Mouse (Mus musculus): ENCODE data around the gene Tpte. TPM values are rescaled to one million over a fixed set of nuclear protein-coding genes. Genes with fewer than 3 reads are reported as not detected.

The Tpte gene
- polyA plus RNA-seq, 1 experiment = not detected

GRCm38 (mm10) chr8:22411971-22412370, 128.7 kb downstream of the Tpte start:
- TF ChIP-seq USF1 (IDR thresholded peaks at IDR 0.05; ENCODE audit: low read depth) (no peak), CEBPB (IDR thresholded peaks at IDR 0.05; ENCODE audit: low read depth) (no peak), FOSL1 (IDR thresholded peaks at IDR 0.05; ENCODE audit: insufficient read depth, low read length, poor library complexity, severe bottlenecking) (no peak), MYOD1 (IDR thresholded peaks at IDR 0.05; ENCODE audit: control insufficient read depth, insufficient read length, low read depth) (no peak), CTCF (IDR thresholded peaks at IDR 0.05; ENCODE audit: control insufficient read depth, insufficient read depth, insufficient read length) (no peak), MAX (IDR thresholded peaks at IDR 0.05) (no peak), MYOG (IDR thresholded peaks at IDR 0.05; ENCODE audit: control insufficient read depth, extremely low read depth, insufficient read length) (no peak)
- Histone ChIP-seq H3K27me3 (ENCODE audit: control insufficient read depth, insufficient read depth, insufficient read length) (peaks cover 6% of the 10 kb centered on the region), H3K79me2 (ENCODE audit: control insufficient read depth, insufficient read depth) (peaks cover 30% of the 10 kb centered on the region), H3ac (ENCODE audit: control insufficient read depth, insufficient read length, low read depth) (peak overlapping the region; percentile 54), H3K79me3 (ENCODE audit: low read depth) (peaks cover 13% of the 10 kb centered on the region), H3K36me3 (ENCODE audit: control insufficient read depth, insufficient read depth) (peaks cover 10% of the 10 kb centered on the region), H3K4me3 (ENCODE audit: insufficient read depth, poor library complexity, severe bottlenecking) (peak overlapping the region; percentile 84)

Other genes with a start within 250 kb of the Tpte start
- gene Atp7b, start 223.1 kb upstream of the Tpte start, polyA plus RNA-seq (2012; fragmentation: generic; extraction: Trizol) = 0.04 TPM
- 3.1 TPM for gene Alg11, start 222.7 kb upstream of the Tpte start, polyA plus RNA-seq (2012; fragmentation: generic; extraction: Trizol)
- not detected for gene Nek5, start 158.4 kb upstream of the Tpte start, polyA plus RNA-seq (2012; fragmentation: generic; extraction: Trizol)
- 1.4 TPM for gene Nek3, start 117.0 kb upstream of the Tpte start, polyA plus RNA-seq (2012; fragmentation: generic; extraction: Trizol)
- gene Ckap2, start 97.6 kb upstream of the Tpte start, polyA plus RNA-seq (2012; fragmentation: generic; extraction: Trizol) = 21.3 TPM
- gene Vps36, start 90.6 kb upstream of the Tpte start, polyA plus RNA-seq (2012; fragmentation: generic; extraction: Trizol) = 22.9 TPM
- gene Thsd1, start 56.1 kb upstream of the Tpte start, polyA plus RNA-seq (2012; fragmentation: generic; extraction: Trizol) = 0.04 TPM
- gene Slc25a15, start 115.2 kb downstream of the Tpte start, polyA plus RNA-seq (2012; fragmentation: generic; extraction: Trizol) = 3.4 TPM
- gene Mrps31, start 127.9 kb downstream of the Tpte start, polyA plus RNA-seq (2012; fragmentation: generic; extraction: Trizol) = 15.8 TPM

Measured in C2C12 (cell line).